Mouse (Mus musculus): ENCODE results near the gene Reep6. TPM values are rescaled to one million over a fixed set of nuclear protein-coding genes. Genes with fewer than 3 reads are reported as not detected.

Reep6 gene
- polyA plus RNA-seq, 1 experiment from 2014 or later: 102 TPM

DNA sequence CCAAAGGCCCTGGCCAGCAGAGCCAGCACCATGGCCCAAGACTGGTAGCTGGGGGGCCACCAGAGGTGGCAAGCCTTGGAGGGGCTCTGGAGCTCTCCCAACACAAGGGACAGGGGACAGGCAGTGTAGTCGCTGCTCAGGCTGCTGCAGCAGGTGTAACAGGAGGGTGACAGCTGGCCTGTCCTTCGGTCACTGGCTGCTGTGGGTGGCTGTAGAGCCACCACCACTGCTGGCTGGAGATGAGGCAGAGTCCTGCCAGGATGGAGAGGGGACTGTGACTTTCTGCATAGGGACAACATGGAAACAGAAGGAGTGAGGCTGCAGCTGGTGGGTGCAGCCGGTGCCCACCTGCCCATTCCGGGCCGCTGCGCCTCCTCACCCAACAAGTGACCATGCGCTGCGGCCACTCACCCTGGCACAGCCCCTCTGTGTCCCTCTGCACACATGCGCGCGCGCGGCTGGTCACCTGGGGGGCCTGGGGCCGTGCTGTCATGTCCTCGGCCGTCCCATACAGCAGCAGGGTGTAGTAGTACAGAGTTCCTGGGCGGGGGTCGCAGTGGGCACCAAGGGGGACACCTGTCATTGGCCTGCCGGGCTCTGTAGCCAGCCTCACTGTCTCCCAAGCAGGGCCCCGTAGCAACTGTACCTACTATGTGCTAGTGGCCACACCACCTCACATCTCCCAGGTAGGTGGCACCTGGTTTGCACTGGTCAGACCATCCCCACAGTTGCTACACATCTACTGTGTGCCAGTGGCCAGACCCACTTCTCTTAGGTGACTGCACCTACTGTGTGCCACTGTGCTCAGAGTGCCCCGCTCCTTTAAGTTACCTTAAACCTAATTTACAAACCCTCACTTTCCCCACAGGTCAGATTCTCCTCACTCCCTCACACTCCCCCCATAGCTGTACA, 7.8 kb upstream of the Reep6 start:
- Histone ChIP-seq H3K27ac (ENCODE audit: low read length) (peak overlapping the region; percentile 28; the same call in 1 of the 2 replicates), H3K9me3 (replicated peaks; ENCODE audit: control insufficient read depth, low read length) (no peaks in the 10 kb centered on the region), H3K4me3 (ENCODE audit: low read depth, low read length) (peak overlapping the region; percentile 77), H3K4me2 (ENCODE audit: low read depth, low read length) (peak overlapping the region; percentile 100), H3K9ac (ENCODE audit: low read depth, low read length) (no peak overlapping the region), H3K36me3 (ENCODE audit: control insufficient read depth, insufficient read depth) (peaks cover 5% of the 10 kb centered on the region; the same call in 1 of the 2 replicates), H3K4me1 (ENCODE audit: control insufficient read depth, low read depth, low read length) (peaks cover 68% of the 10 kb centered on the region), H3K27me3 (ENCODE audit: control insufficient read depth, insufficient read depth, low read depth, low read length) (peaks cover 3% of the 10 kb centered on the region)
- no peak for ATAC-seq (ENCODE audit: low read depth)
- 90% methylated on average over 21 of the region's 21 CpGs for WGBS (ENCODE audit: insufficient replicate concordance)

- Histone ChIP-seq H3K36me3 (ENCODE audit: control insufficient read depth, insufficient read depth) (peaks cover 5% of the 10 kb centered on the region; the same call in 1 of the 2 replicates), H3K4me3 (ENCODE audit: low read depth, low read length) (peak overlapping the region; percentile 77), H3K4me1 (ENCODE audit: control insufficient read depth, low read depth, low read length) (peaks cover 59% of the 10 kb centered on the region), H3K9ac (ENCODE audit: low read depth, low read length) (peak overlapping the region; percentile 75), H3K9me3 (replicated peaks; ENCODE audit: control insufficient read depth, low read length) (no peaks in the 10 kb centered on the region), H3K27me3 (ENCODE audit: control insufficient read depth, insufficient read depth, low read depth, low read length) (no peaks in the 10 kb centered on the region), H3K4me2 (ENCODE audit: low read depth, low read length) (peak overlapping the region; percentile 100), H3K27ac (ENCODE audit: low read length) (peak overlapping the region; percentile 87)
- under 1% methylated on average over 28 of the region's 28 CpGs for WGBS (ENCODE audit: insufficient replicate concordance)
- no peak; the same call in none of the 2 replicates for ATAC-seq (ENCODE audit: low read depth)
Observed at GRCm38 (mm10) chr10:80322811-80323211, 6.9 kb upstream of the Reep6 start.

DNA sequence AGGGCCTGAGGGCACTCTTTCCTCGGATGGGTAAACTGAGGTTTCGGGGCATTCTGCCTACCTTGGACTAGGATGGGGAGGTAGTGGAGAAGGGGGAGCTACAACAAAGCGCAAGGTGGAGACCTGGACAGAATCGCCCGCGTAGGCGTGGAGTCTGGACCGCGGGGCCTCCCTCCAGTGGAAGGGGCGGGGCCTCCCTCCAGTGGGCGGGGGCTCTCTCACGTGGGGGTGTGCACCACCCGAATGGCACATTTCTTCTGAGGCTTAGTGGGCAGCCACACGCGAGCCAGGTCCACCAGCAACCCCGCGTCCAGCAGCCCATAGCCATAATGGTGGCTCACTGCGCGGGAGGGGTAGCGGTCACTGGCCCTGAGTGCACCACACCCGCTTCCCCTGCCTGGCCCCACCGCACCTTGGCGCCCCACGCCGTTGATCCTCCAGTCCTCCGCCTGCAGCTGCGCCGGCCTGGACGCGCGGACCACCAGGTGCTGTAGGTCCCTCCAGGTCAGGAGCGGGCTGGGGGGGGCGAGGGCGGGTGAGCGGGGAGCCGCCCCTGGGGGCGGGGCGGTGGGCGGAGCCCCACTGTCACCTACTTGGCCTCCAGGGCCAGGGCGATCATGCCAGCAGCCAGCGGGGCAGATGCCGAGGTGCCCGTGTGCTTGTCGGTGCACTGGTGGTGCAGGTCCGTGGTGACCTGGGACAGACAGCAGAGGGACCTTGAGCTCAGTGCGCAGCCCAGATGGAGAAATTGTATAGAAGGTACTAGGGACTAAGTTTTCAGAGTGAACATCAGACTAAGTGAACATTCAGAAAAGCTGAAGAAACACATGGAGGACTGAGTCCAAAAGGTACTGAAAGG, 6.3 kb upstream of the Reep6 start:
- Histone ChIP-seq H3K36me3 (ENCODE audit: control insufficient read depth, insufficient read depth) (peaks cover 3% of the 10 kb centered on the region; the same call in 1 of the 2 replicates), H3K9ac (ENCODE audit: low read depth, low read length) (peak overlapping the region; percentile 75), H3K4me2 (ENCODE audit: low read depth, low read length) (peak overlapping the region; percentile 100), H3K9me3 (replicated peaks; ENCODE audit: control insufficient read depth, low read length) (no peaks in the 10 kb centered on the region), H3K27me3 (ENCODE audit: control insufficient read depth, insufficient read depth, low read depth, low read length) (no peaks in the 10 kb centered on the region), H3K4me3 (ENCODE audit: low read depth, low read length) (peak overlapping the region; percentile 77), H3K27ac (ENCODE audit: low read length) (peak overlapping the region; percentile 87), H3K4me1 (ENCODE audit: control insufficient read depth, low read depth, low read length) (peaks cover 56% of the 10 kb centered on the region)
- WGBS (ENCODE audit: insufficient replicate concordance): under 1% methylated on average over 46 of the region's 46 CpGs
- peak; percentile 74 for ATAC-seq (ENCODE audit: low read depth)

- Histone ChIP-seq H3K4me3 (ENCODE audit: low read depth, low read length) (peak overlapping the region; percentile 77; the same call in 1 of the 2 replicates), H3K4me1 (ENCODE audit: control insufficient read depth, low read depth, low read length) (peaks cover 52% of the 10 kb centered on the region), H3K4me2 (ENCODE audit: low read depth, low read length) (peak overlapping the region; percentile 100), H3K36me3 (ENCODE audit: control insufficient read depth, insufficient read depth) (no peaks in the 10 kb centered on the region), H3K27ac (ENCODE audit: low read length) (peak overlapping the region; percentile 87), H3K9me3 (replicated peaks; ENCODE audit: control insufficient read depth, low read length) (no peaks in the 10 kb centered on the region), H3K27me3 (ENCODE audit: control insufficient read depth, insufficient read depth, low read depth, low read length) (no peaks in the 10 kb centered on the region), H3K9ac (ENCODE audit: low read depth, low read length) (peak overlapping the region; percentile 75)
- WGBS (ENCODE audit: insufficient replicate concordance): 65% methylated on average over 17 of the region's 17 CpGs
- ATAC-seq (ENCODE audit: low read depth): no peak
Observed at GRCm38 (mm10) chr10:80324120-80325037, 5.4 kb upstream of the Reep6 start.

DNA sequence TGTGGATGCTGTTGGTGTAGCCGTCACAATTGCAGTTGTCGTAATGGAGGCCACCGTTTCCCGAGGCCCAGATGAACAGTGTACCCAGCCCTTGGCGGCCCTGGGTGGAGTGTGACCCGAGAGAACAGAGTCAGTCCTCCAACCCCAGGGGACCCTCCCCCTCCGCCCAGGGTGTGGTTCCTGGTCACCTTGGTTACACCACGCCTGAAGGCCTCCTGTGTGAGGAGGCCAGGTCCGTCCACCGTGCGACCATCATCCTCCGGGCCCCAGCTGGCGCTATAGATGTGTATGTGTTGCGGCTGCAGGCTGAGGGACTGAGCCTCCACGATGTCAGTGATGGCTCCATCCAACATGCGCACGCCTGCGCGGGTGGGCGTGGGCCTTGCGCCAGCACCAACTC, 4.7 kb upstream of the Reep6 start:
- no peaks in the 10 kb centered on the region for H3K27me3 ChIP-seq (ENCODE audit: control insufficient read depth, insufficient read depth, low read depth, low read length)
- H3K36me3 ChIP-seq (ENCODE audit: control insufficient read depth, insufficient read depth): no peaks in the 10 kb centered on the region
- WGBS (ENCODE audit: insufficient replicate concordance): 75% methylated on average over 21 of the region's 21 CpGs
- H3K4me3 ChIP-seq (ENCODE audit: low read depth, low read length): no peak overlapping the region
- no peak overlapping the region for H3K4me2 ChIP-seq (ENCODE audit: low read depth, low read length)
- no peak overlapping the region for H3K27ac ChIP-seq (ENCODE audit: low read length)
- peaks cover 54% of the 10 kb centered on the region for H3K4me1 ChIP-seq (ENCODE audit: control insufficient read depth, low read depth, low read length)
- H3K9me3 ChIP-seq (replicated peaks; ENCODE audit: control insufficient read depth, low read length): no peaks in the 10 kb centered on the region
- no peak overlapping the region for H3K9ac ChIP-seq (ENCODE audit: low read depth, low read length)
- no peak for ATAC-seq (ENCODE audit: low read depth)

DNA sequence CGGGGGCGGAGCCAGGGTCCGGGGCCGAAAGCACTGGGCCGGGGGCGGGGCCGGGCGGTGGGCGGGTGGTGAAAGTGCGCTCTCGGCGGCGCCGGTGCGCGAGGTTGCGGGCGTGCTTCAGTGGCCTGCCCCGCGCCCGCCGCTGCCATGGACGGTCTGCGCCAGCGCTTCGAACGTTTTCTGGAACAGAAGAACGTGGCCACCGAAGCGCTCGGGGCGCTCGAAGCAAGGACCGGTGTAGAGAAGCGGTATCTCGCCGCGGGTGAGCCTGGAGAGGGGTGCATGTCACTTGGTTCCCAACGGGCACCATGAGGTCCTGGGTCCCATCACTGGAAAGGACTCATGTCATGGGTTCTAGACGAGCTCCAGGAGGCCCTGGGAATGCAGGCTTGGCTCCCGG, 331 bp downstream of the Reep6 start:
- peaks cover 47% of the 10 kb centered on the region for H3K4me1 ChIP-seq (ENCODE audit: control insufficient read depth, low read depth, low read length)
- no peak for ATAC-seq (ENCODE audit: low read depth)

GRCm38 (mm10) chr10:80330888-80331287, 1.1 kb downstream of the Reep6 start:
- Histone ChIP-seq H3K4me3 (ENCODE audit: low read depth, low read length) (peak overlapping the region; percentile 70), H3K36me3 (ENCODE audit: control insufficient read depth, insufficient read depth) (peaks cover 17% of the 10 kb centered on the region), H3K4me2 (ENCODE audit: low read depth, low read length) (peak overlapping the region; percentile 97), H3K4me1 (ENCODE audit: control insufficient read depth, low read depth, low read length) (peaks cover 45% of the 10 kb centered on the region), H3K9ac (ENCODE audit: low read depth, low read length) (peak overlapping the region; percentile 73), H3K27ac (ENCODE audit: low read length) (peak overlapping the region; percentile 98), H3K9me3 (replicated peaks; ENCODE audit: control insufficient read depth, low read length) (no peaks in the 10 kb centered on the region), H3K27me3 (ENCODE audit: control insufficient read depth, insufficient read depth, low read depth, low read length) (no peaks in the 10 kb centered on the region)
- 50% methylated on average over 2 of the region's 2 CpGs for WGBS (ENCODE audit: insufficient replicate concordance)
- no peak for ATAC-seq (ENCODE audit: low read depth)

More for the DNA sequence above, 331 bp downstream of the Reep6 start:
- peak overlapping the region; percentile 70 for H3K4me3 ChIP-seq (ENCODE audit: low read depth, low read length)
- H3K27me3 ChIP-seq (ENCODE audit: control insufficient read depth, insufficient read depth, low read depth, low read length): no peaks in the 10 kb centered on the region
- H3K36me3 ChIP-seq (ENCODE audit: control insufficient read depth, insufficient read depth): peaks cover 9% of the 10 kb centered on the region
- H3K9ac ChIP-seq (ENCODE audit: low read depth, low read length): peak overlapping the region; percentile 73
- no peaks in the 10 kb centered on the region for H3K9me3 ChIP-seq (replicated peaks; ENCODE audit: control insufficient read depth, low read length)
- peak overlapping the region; percentile 98 for H3K27ac ChIP-seq (ENCODE audit: low read length)
- peak overlapping the region; percentile 97 for H3K4me2 ChIP-seq (ENCODE audit: low read depth, low read length)
- WGBS (ENCODE audit: insufficient replicate concordance): under 1% methylated on average over 41 of the region's 41 CpGs
